Mouse (Mus musculus): ENCODE data around the gene Pcx. TPM values are rescaled to one million over a fixed set of nuclear protein-coding genes. Genes with fewer than 3 reads are reported as not detected.

Gene Pcx
- 576 and 645 TPM in 2 replicates for polyA plus RNA-seq (2012; rRNA removed; ENCODE audit: low replicate concordance)

GRCm38 (mm10) chr19:4509986-4510963 is at the start of gene Pcx:
Gene Pcx, plus strand, starts transcription at chr19:4510472.

GRCm38 (mm10) chr19:4477345-4478189 is 32.7 kb upstream of the Pcx start, which contains the start of gene Syt12:
Gene Syt12, minus strand, starts transcription at chr19:4477447.

GRCm38 (mm10) chr19:4498062-4498933 is 12.0 kb upstream of the Pcx start, which contains the start of gene 2010003K11Rik:
Gene 2010003K11Rik, minus strand, starts transcription at chr19:4498583.

GRCm38 (mm10) chr19:4615151-4616093 is 105.2 kb downstream of the Pcx start, which contains the start of gene Lrfn4:
Gene Lrfn4, minus strand, starts transcription at chr19:4615667.

GRCm38 (mm10) chr19:4625179-4625828 is 115.0 kb downstream of the Pcx start, which contains the start of gene Rce1:
Gene Rce1, minus strand, starts transcription at chr19:4625641.

Other genes with a start within 250 kb of the Pcx start
- gene Ssh3, start 241.3 kb upstream of the Pcx start, polyA plus RNA-seq (2012; rRNA removed; ENCODE audit: low replicate concordance), result 50.2 and 94.5 TPM in 2 replicates
- 3.6 and 11.6 TPM in 2 replicates for gene Ankrd13d, start 227.3 kb upstream of the Pcx start, polyA plus RNA-seq (2012; rRNA removed; ENCODE audit: low replicate concordance)
- 78.6 and 99.4 TPM in 2 replicates for gene Grk2, start 204.2 kb upstream of the Pcx start, polyA plus RNA-seq (2012; rRNA removed; ENCODE audit: low replicate concordance)
- gene Kdm2a, start 112.2 kb upstream of the Pcx start, polyA plus RNA-seq (2012; rRNA removed; ENCODE audit: low replicate concordance), result 97.1 and 163 TPM in 2 replicates
- gene Rhod, start 71.0 kb upstream of the Pcx start, polyA plus RNA-seq (2012; rRNA removed; ENCODE audit: low replicate concordance), result 22.7 and 23.8 TPM in 2 replicates
- 11.8 and 61.1 TPM in 2 replicates for gene Syt12, start 33.0 kb upstream of the Pcx start, polyA plus RNA-seq (2012; rRNA removed; ENCODE audit: low replicate concordance)
- 13.7 and 24.3 TPM in 2 replicates for gene 2010003K11Rik, start 11.9 kb upstream of the Pcx start, polyA plus RNA-seq (2012; rRNA removed; ENCODE audit: low replicate concordance)
- 3.6 and 42.6 TPM in 2 replicates for gene Lrfn4, start 105.2 kb downstream of the Pcx start, polyA plus RNA-seq (2012; rRNA removed; ENCODE audit: low replicate concordance)
- gene Rce1, start 115.2 kb downstream of the Pcx start, polyA plus RNA-seq (2012; rRNA removed; ENCODE audit: low replicate concordance), result 54.7 and 99.8 TPM in 2 replicates
- 0.30 and 1.2 TPM in 2 replicates for gene Gm960, start 188.2 kb downstream of the Pcx start, polyA plus RNA-seq (2012; rRNA removed; ENCODE audit: low replicate concordance)
- 0.06 and 2.2 TPM in 2 replicates for gene Sptbn2, start 200.7 kb downstream of the Pcx start, polyA plus RNA-seq (2012; rRNA removed; ENCODE audit: low replicate concordance)
- 6.8 and 14.3 TPM in 2 replicates for gene Rbm4b, start 246.0 kb downstream of the Pcx start, polyA plus RNA-seq (2012; rRNA removed; ENCODE audit: low replicate concordance)